Mouse (Mus musculus) 3134 (cell line): Measurements from ENCODE around the gene Rad51.

Experiments
- DNase-seq: peaks from one replicate; pipeline ENCODE4 v3.0.0-alpha.2; 2011; ENCODE audit warnings: low spot score; ENCODE audit not compliant: insufficient read length; ENCODE audit errors: extremely low read depth

Rad51 gene

GRCm38 (mm10) chr2:119163135-119163534 is 50.5 kb downstream of the Rad51 start:
- DNase-seq: no peak

- DNase-seq: no peak
Measured at GRCm38 (mm10) chr2:119163999-119164398, 51.4 kb downstream of the Rad51 start.

GRCm38 (mm10) chr2:119165401-119165800 is 52.8 kb downstream of the Rad51 start:
- no peak for DNase-seq

- peak; percentile 87 for DNase-seq
Measured at GRCm38 (mm10) chr2:119166901-119167865, 54.6 kb downstream of the Rad51 start, which contains the start of gene Gchfr. TSS of gene Gchfr (plus strand) at chr2:119167773.

- DNase-seq: no peak
Measured at GRCm38 (mm10) chr2:119167866-119168256, 55.3 kb downstream of the Rad51 start.

GRCm38 (mm10) chr2:119170282-119170681 is 57.7 kb downstream of the Rad51 start:
- peak; percentile 57 for DNase-seq

- DNase-seq: no peak
Measured at GRCm38 (mm10) chr2:119171574-119171973, 59.0 kb downstream of the Rad51 start.

GRCm38 (mm10) chr2:119172446-119172845 is 59.9 kb downstream of the Rad51 start:
- DNase-seq: no peak

GRCm38 (mm10) chr2:119172862-119173576 is 60.4 kb downstream of the Rad51 start:
- DNase-seq: peak; percentile 79

GRCm38 (mm10) chr2:119173991-119174651 is 61.5 kb downstream of the Rad51 start, which contains the start of gene Gm14137:
TSS of gene Gm14137 (plus strand) at chr2:119174509.
- peak; percentile 94 for DNase-seq

- DNase-seq: peak; percentile 76
Measured at GRCm38 (mm10) chr2:119174866-119175265, 62.3 kb downstream of the Rad51 start.

- peak; percentile 82 for DNase-seq
Measured at GRCm38 (mm10) chr2:119175614-119176013, 63.0 kb downstream of the Rad51 start.

- DNase-seq: no peak
Measured at GRCm38 (mm10) chr2:119176761-119177160, 64.2 kb downstream of the Rad51 start.

GRCm38 (mm10) chr2:119177384-119177939 is 64.9 kb downstream of the Rad51 start:
- DNase-seq: no peak

- no peak for DNase-seq
Measured at GRCm38 (mm10) chr2:119182914-119183313, 70.3 kb downstream of the Rad51 start.

GRCm38 (mm10) chr2:119189029-119189710 is 76.6 kb downstream of the Rad51 start:
- peak; percentile 69 for DNase-seq

- no peak for DNase-seq
Measured at GRCm38 (mm10) chr2:119190969-119191368, 78.4 kb downstream of the Rad51 start.

GRCm38 (mm10) chr2:119194140-119194539 is 81.5 kb downstream of the Rad51 start:
- no peak for DNase-seq

- DNase-seq: no peak
Measured at GRCm38 (mm10) chr2:119196316-119197108, 83.9 kb downstream of the Rad51 start.
